Mouse (Mus musculus): ENCODE measurements around the gene Tmem177. TPM values are rescaled to one million over a fixed set of nuclear protein-coding genes. Genes with fewer than 3 reads are reported as not detected.

The Tmem177 gene
- 4.3 and 4.4 TPM in 2 replicates for polyA plus RNA-seq (2015; fragmentation: Nextera tagmentation; extraction: Ambion mirVana)

DNA sequence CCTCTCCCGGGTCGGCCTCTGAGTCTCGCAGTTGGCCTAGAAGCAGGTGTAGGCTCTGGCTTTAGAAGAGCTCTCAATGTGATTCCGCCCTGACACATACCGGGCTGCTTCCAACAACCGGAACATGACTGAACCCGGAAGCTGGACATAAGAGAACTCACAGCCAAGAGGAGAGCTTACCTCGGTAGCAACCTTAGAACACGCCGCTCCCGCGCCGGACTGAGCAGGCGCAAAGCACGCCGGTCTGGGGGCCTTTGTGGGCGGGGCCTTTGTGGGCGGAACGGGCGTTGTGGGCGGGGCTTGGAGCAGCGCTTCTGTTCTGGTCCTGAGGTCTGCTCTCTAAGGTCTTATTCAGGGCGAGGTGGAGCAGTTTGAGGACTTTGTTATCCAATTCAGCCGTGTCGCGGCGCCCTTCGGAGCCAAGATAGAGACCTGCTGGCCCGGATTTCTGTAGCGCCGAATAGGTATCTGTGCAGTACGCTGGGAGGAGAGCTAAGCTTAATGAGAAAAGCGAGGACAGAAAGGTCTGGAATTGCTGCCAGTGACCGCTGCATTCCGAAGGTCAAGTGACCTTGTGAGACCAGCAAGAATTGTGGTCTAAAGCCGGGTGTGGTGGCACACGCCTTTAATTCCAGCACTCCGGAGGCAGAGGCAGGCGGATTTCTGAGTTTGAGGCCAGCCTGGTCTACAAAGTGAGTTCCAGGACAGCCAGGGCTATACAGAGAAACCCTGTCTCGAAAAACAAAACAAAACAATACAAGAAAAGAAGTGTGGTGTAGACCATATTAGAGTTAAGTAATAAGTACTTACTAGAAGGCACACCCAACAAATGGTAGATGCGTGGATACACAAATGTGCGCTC is at the start of gene Tmem177:
Tmem177 (minus strand) TSS at position 256 of the 862 bp plus-strand sequence.
- H3K4me3 ChIP-seq (ENCODE audit: low read depth, low read length), result peak within 1 kb of the TSS; percentile 42
- WGBS, result 9% methylated on average over 42 of the region's 42 CpGs
- TF ChIP-seq CTCF (IDR thresholded peaks at IDR 0.05; ENCODE audit: low read depth), result no peak
- peak within 1 kb of the TSS; percentile 28 for H3K9ac ChIP-seq (ENCODE audit: low read depth, low read length)
- H3K27ac ChIP-seq (ENCODE audit: low read depth, low read length), result peak within 1 kb of the TSS; percentile 22; the same call in 1 of the 2 replicates
- ATAC-seq, result peak; percentile 97
- no peaks in the 10 kb centered on the region; the same call in 1 of the 2 replicates for H3K36me3 ChIP-seq (ENCODE audit: control insufficient read depth, insufficient read depth)
- peak within 1 kb of the TSS; percentile 65 for H3K4me2 ChIP-seq (replicated peaks; ENCODE audit: low read depth)
- no peaks in the 10 kb centered on the region for H3K4me1 ChIP-seq (replicated peaks; ENCODE audit: control insufficient read depth, insufficient read depth, low read length)
- H3K27me3 ChIP-seq (replicated peaks; ENCODE audit: control insufficient read depth, insufficient read depth, low read length), result no peaks in the 10 kb centered on the region
- no peaks in the 10 kb centered on the region for H3K9me3 ChIP-seq (ENCODE audit: control insufficient read depth)

DNA sequence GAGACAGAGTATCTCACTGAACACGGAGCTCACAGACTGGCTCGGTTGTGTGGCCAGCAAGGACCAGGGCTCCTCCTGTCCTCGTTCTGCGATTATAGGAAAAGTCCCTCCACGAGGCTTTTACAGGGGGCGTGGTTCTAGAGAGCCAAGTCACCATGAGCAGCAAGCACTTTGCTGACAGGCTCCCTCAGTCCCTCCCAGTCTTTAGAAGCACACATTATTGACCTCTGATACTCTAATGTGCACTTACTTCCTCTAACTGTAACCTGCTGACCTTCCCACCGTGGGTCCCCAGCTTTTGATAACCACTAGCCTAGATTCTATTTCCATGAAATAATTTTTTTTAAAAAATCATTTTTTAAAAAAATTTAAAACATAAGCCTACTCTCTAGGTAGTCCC is 46.9 kb upstream of the Tmem177 start:
- TF ChIP-seq CTCF (IDR thresholded peaks at IDR 0.05; ENCODE audit: low read depth), result no peak
- Histone ChIP-seq H3K4me2 (replicated peaks; ENCODE audit: low read depth) (no peak overlapping the region), H3K27ac (ENCODE audit: low read depth, low read length) (no peak overlapping the region), H3K9me3 (ENCODE audit: control insufficient read depth) (no peaks in the 10 kb centered on the region), H3K4me3 (ENCODE audit: low read depth, low read length) (no peak overlapping the region), H3K9ac (ENCODE audit: low read depth, low read length) (no peak overlapping the region), H3K27me3 (replicated peaks; ENCODE audit: control insufficient read depth, insufficient read depth, low read length) (no peaks in the 10 kb centered on the region), H3K4me1 (replicated peaks; ENCODE audit: control insufficient read depth, insufficient read depth, low read length) (no peaks in the 10 kb centered on the region), H3K36me3 (ENCODE audit: control insufficient read depth, insufficient read depth) (no peaks in the 10 kb centered on the region)
- peak; percentile 49; the same call in 1 of the 2 replicates for ATAC-seq
- 41% methylated on average over 7 of the region's 7 CpGs for WGBS

DNA sequence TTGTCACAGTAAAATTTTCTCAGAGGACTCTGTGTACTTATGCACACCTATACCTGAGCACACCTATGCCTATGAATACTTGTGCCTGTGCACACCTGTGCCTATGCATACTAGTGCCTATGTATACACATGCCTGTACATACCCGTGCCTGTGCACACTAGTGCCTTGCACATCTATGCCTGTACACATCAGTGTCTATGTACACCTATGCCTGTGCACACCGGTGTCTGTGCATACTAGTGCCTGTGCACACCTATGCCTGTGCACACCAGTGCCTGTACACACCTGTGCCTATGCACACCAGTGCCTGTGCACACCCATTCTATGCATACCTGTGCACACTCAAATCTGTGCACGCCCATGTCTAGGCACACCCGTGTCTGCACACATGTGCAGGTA is 46.5 kb upstream of the Tmem177 start:
- no peaks in the 10 kb centered on the region for H3K4me1 ChIP-seq (replicated peaks; ENCODE audit: control insufficient read depth, insufficient read depth, low read length)
- H3K9me3 ChIP-seq (ENCODE audit: control insufficient read depth), result no peaks in the 10 kb centered on the region
- no peak for TF ChIP-seq CTCF (IDR thresholded peaks at IDR 0.05; ENCODE audit: low read depth)
- H3K4me2 ChIP-seq (replicated peaks; ENCODE audit: low read depth), result no peak overlapping the region
- H3K9ac ChIP-seq (ENCODE audit: low read depth, low read length), result no peak overlapping the region
- H3K36me3 ChIP-seq (ENCODE audit: control insufficient read depth, insufficient read depth), result no peaks in the 10 kb centered on the region
- no peak overlapping the region for H3K27ac ChIP-seq (ENCODE audit: low read depth, low read length)
- H3K4me3 ChIP-seq (ENCODE audit: low read depth, low read length), result no peak overlapping the region
- no peaks in the 10 kb centered on the region for H3K27me3 ChIP-seq (replicated peaks; ENCODE audit: control insufficient read depth, insufficient read depth, low read length)
- peak; percentile 19; the same call in 1 of the 2 replicates for ATAC-seq
- 89% methylated on average over 4 of the region's 4 CpGs for WGBS

DNA sequence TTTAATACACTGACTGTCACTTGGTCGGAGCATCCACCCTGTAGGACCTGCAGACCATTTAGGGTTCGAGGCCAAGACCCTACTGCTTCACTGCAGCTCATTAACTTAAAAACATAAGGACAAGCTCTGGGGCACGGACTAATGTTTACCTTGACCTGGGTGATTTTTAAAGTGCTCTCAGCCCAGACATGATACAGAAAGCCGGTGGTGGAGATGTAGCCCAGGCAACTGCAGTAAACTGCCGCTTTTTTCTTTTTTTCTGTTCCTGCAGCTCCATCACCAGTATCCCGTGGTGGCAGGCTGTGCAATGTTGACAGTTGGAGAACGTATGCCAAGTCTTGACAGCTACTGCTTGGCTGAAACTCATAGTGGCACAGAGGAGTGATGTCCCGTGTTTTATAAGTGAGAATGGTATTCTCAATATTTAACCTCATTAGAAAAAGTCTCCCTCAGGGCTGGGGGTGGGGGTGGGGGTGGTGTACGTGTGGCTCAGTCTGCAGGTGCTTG is 44.8 kb upstream of the Tmem177 start:
- TF ChIP-seq CTCF (IDR thresholded peaks at IDR 0.05; ENCODE audit: low read depth), result no peak
- 39% methylated on average over 9 of the region's 9 CpGs for WGBS
- no peak for ATAC-seq
- no peak overlapping the region for H3K27ac ChIP-seq (ENCODE audit: low read depth, low read length)
- no peak overlapping the region for H3K4me3 ChIP-seq (ENCODE audit: low read depth, low read length)
- H3K9ac ChIP-seq (ENCODE audit: low read depth, low read length), result no peak overlapping the region
- no peaks in the 10 kb centered on the region for H3K9me3 ChIP-seq (ENCODE audit: control insufficient read depth)
- no peaks in the 10 kb centered on the region for H3K4me1 ChIP-seq (replicated peaks; ENCODE audit: control insufficient read depth, insufficient read depth, low read length)
- H3K36me3 ChIP-seq (ENCODE audit: control insufficient read depth, insufficient read depth), result no peaks in the 10 kb centered on the region
- no peaks in the 10 kb centered on the region for H3K27me3 ChIP-seq (replicated peaks; ENCODE audit: control insufficient read depth, insufficient read depth, low read length)
- no peak overlapping the region for H3K4me2 ChIP-seq (replicated peaks; ENCODE audit: low read depth)

DNA sequence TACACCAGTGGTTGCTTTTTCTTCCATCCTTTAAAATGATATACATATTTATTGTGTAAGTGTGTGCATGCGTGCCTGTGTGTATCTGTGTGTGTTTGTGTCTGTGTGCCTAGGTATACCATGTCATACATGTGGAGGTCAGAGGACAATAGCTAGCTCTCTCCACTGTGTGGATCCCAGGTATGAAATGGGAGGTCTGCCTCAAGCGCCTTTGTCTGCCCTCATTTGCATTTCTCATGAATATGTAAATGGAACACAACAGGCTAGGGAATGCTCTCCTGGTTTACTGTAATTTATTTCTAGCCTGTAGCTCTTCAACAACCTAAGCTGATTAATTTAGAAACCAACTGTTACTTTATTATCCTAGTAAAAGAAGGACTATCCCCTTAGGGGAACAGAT is 41.7 kb upstream of the Tmem177 start:
- no peaks in the 10 kb centered on the region for H3K4me1 ChIP-seq (replicated peaks; ENCODE audit: control insufficient read depth, insufficient read depth, low read length)
- ATAC-seq, result no peak
- H3K27ac ChIP-seq (ENCODE audit: low read depth, low read length), result no peak overlapping the region
- WGBS, result 76% methylated on average over 2 of the region's 2 CpGs
- no peak overlapping the region for H3K4me2 ChIP-seq (replicated peaks; ENCODE audit: low read depth)
- H3K9ac ChIP-seq (ENCODE audit: low read depth, low read length), result no peak overlapping the region
- H3K9me3 ChIP-seq (ENCODE audit: control insufficient read depth), result no peaks in the 10 kb centered on the region
- no peaks in the 10 kb centered on the region for H3K27me3 ChIP-seq (replicated peaks; ENCODE audit: control insufficient read depth, insufficient read depth, low read length)
- TF ChIP-seq CTCF (IDR thresholded peaks at IDR 0.05; ENCODE audit: low read depth), result no peak
- H3K4me3 ChIP-seq (ENCODE audit: low read depth, low read length), result no peak overlapping the region
- no peaks in the 10 kb centered on the region for H3K36me3 ChIP-seq (ENCODE audit: control insufficient read depth, insufficient read depth)

DNA sequence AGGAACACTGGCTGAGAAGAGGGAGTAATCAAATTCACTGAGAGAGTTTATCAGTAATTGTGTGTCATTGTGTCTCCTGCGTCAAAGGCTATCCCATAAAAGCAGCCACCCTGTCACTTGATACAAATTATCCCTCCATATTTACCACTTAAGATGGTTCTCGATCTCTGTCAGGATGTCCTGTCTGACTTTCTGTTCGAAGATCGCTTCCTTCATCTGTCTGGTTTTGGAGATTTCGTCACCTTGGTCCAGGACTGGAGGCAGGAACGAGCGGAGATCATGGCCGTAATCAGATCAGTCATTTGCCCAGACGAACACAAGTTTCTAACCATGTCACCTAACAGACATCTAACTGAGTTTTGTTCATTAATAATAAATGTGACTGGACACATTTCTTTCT is 40.4 kb upstream of the Tmem177 start:
- no peak for ATAC-seq
- no peaks in the 10 kb centered on the region for H3K36me3 ChIP-seq (ENCODE audit: control insufficient read depth, insufficient read depth)
- H3K4me3 ChIP-seq (ENCODE audit: low read depth, low read length), result no peak overlapping the region
- no peak overlapping the region for H3K9ac ChIP-seq (ENCODE audit: low read depth, low read length)
- H3K27me3 ChIP-seq (replicated peaks; ENCODE audit: control insufficient read depth, insufficient read depth, low read length), result no peaks in the 10 kb centered on the region
- no peak overlapping the region for H3K27ac ChIP-seq (ENCODE audit: low read depth, low read length)
- no peak overlapping the region for H3K4me2 ChIP-seq (replicated peaks; ENCODE audit: low read depth)
- no peaks in the 10 kb centered on the region for H3K4me1 ChIP-seq (replicated peaks; ENCODE audit: control insufficient read depth, insufficient read depth, low read length)
- H3K9me3 ChIP-seq (ENCODE audit: control insufficient read depth), result no peaks in the 10 kb centered on the region
- WGBS, result 82% methylated on average over 9 of the region's 9 CpGs
- no peak for TF ChIP-seq CTCF (IDR thresholded peaks at IDR 0.05; ENCODE audit: low read depth)
